Mouse (Mus musculus) embryonic facial prominence, embryonic 14.5 days (tissue): ENCODE data around the gene Ptprn2. TPM values are rescaled to one million over a fixed set of nuclear protein-coding genes. Genes with fewer than 3 reads are reported as not detected.

Experiments
- ATAC-seq: fragments of 200-750 bp; cut with Nextera tagmentation; 2 replicates; pipeline ENCODE4 v1.8.0; 2017; ENCODE audit warnings: low read depth, moderate number of reproducible peaks, moderate TSS enrichment
- DNase-seq: peaks from one replicate; pipeline ENCODE4 v3.0.0-alpha.2; 2015; ENCODE audit warnings: low spot score
- H3K27ac ChIP-seq: fragments of 300-500 bp; sonication (generic); replicated peaks from 2 replicates; pipeline ENCODE4 v1.5.1; 2014; ENCODE audit warnings: low read depth, mild to moderate bottlenecking, low read length, moderate library complexity
- H3K27me3 ChIP-seq: fragments of 300-500 bp; sonication (generic); replicated peaks from 2 replicates; pipeline ENCODE4 v1.6.1; 2014; ENCODE audit warnings: low read length; ENCODE audit not compliant: control insufficient read depth, insufficient read depth
- H3K36me3 ChIP-seq: fragments of 300-500 bp; sonication (generic); 2 replicates; pipeline ENCODE4 v1.6.1; 2014; ENCODE audit warnings: low read length, mixed read lengths; ENCODE audit not compliant: control insufficient read depth, insufficient read depth
- H3K4me1 ChIP-seq: fragments of 300-500 bp; sonication (generic); 2 replicates; pipeline ENCODE4 v1.6.1; 2014; ENCODE audit warnings: antibody characterized with exemption, low read length; ENCODE audit not compliant: control insufficient read depth, insufficient read depth
- H3K4me2 ChIP-seq: fragments of 300-500 bp; sonication (generic); 2 replicates; pipeline ENCODE4 v1.6.1; 2014; ENCODE audit warnings: low read depth, mild to moderate bottlenecking, low read length, moderate library complexity, mixed read lengths
- H3K4me3 ChIP-seq: fragments of 300-500 bp; sonication (generic); 2 replicates; pipeline ENCODE4 v1.5.1; 2014; ENCODE audit warnings: low read depth, mild to moderate bottlenecking, low read length
- H3K9ac ChIP-seq: fragments of 300-500 bp; sonication (generic); 2 replicates; pipeline ENCODE4 v1.6.1; 2014; ENCODE audit warnings: low read depth, mild to moderate bottlenecking, low read length, moderate library complexity, mixed read lengths
- H3K9me3 ChIP-seq: fragments of 300-500 bp; sonication (generic); 2 replicates; pipeline ENCODE4 v1.6.1; 2016; ENCODE audit warnings: low read length; ENCODE audit not compliant: control insufficient read depth
- WGBS: fragments of 180-500 bp; shearing (Covaris S2); extraction: QIAGEN DNeasy Blood & Tissue Kit; methylation state at CpG from one replicate; pipeline ENCODE4 v1.1.7; 2014; 5-methylcytosine and 5-hydroxymethylcytosine counted together
- polyA plus RNA-seq: library from polyadenylated mRNA; unstranded; fragments of >200 nt; fragmentation: Nextera tagmentation; extraction: Ambion mirVana; gene quantifications from 2 replicates; pipeline ENCODE4 v1.2.1, GENCODE M21; 2014

The Ptprn2 gene
- polyA plus RNA-seq, 1 experiment from 2014 or later = 0.65 TPM

- ATAC-seq = no peak
- H3K4me3 ChIP-seq = no peak overlapping the region
- no peaks in the 10 kb centered on the region for H3K9me3 ChIP-seq
- no peak overlapping the region for H3K9ac ChIP-seq
- no peak overlapping the region for H3K4me2 ChIP-seq
- H3K27ac ChIP-seq = no peak overlapping the region
- peaks cover 23% of the 10 kb centered on the region for H3K4me1 ChIP-seq
- no peaks in the 10 kb centered on the region for H3K27me3 ChIP-seq
- DNase-seq = no peak
- WGBS = 27% methylated on average over 3 of the region's 3 CpGs
- no peaks in the 10 kb centered on the region for H3K36me3 ChIP-seq
Observed at GRCm38 (mm10) chr12:117252426-117252779, 766.9 kb downstream of the Ptprn2 start.

GRCm38 (mm10) chr12:117254356-117254755 lies 768.8 kb downstream of the Ptprn2 start:
- no peak for DNase-seq
- WGBS = 76% methylated on average over 9 of the region's 9 CpGs
- H3K4me2 ChIP-seq = no peak overlapping the region
- H3K27me3 ChIP-seq = no peaks in the 10 kb centered on the region
- no peak overlapping the region for H3K4me3 ChIP-seq
- no peaks in the 10 kb centered on the region for H3K36me3 ChIP-seq
- H3K9ac ChIP-seq = no peak overlapping the region
- ATAC-seq = no peak
- H3K4me1 ChIP-seq = peaks cover 23% of the 10 kb centered on the region
- H3K27ac ChIP-seq = no peak overlapping the region
- no peaks in the 10 kb centered on the region for H3K9me3 ChIP-seq

GRCm38 (mm10) chr12:117255325-117255724 lies 769.8 kb downstream of the Ptprn2 start:
- Histone ChIP-seq H3K4me2 (no peak overlapping the region), H3K9me3 (no peaks in the 10 kb centered on the region), H3K27ac (no peak overlapping the region), H3K27me3 (no peaks in the 10 kb centered on the region), H3K36me3 (no peaks in the 10 kb centered on the region), H3K9ac (no peak overlapping the region), H3K4me3 (no peak overlapping the region), H3K4me1 (peaks cover 21% of the 10 kb centered on the region)
- no peak for ATAC-seq
- WGBS = 40% methylated on average over 6 of the region's 6 CpGs
- no peak for DNase-seq

GRCm38 (mm10) chr12:117255776-117256342 lies 770.3 kb downstream of the Ptprn2 start:
- Histone ChIP-seq H3K27ac (no peak overlapping the region), H3K36me3 (no peaks in the 10 kb centered on the region), H3K27me3 (no peaks in the 10 kb centered on the region), H3K4me1 (peaks cover 16% of the 10 kb centered on the region), H3K4me2 (no peak overlapping the region), H3K9me3 (no peaks in the 10 kb centered on the region), H3K4me3 (no peak overlapping the region), H3K9ac (no peak overlapping the region)
- ATAC-seq (no peak), DNase-seq (no peak)
- 83% methylated on average over 2 of the region's 2 CpGs for WGBS

GRCm38 (mm10) chr12:117256849-117257204 lies 771.3 kb downstream of the Ptprn2 start:
- H3K36me3 ChIP-seq = no peaks in the 10 kb centered on the region
- H3K4me2 ChIP-seq = no peak overlapping the region
- WGBS = 73% methylated on average over 5 of the region's 5 CpGs
- H3K9ac ChIP-seq = no peak overlapping the region
- peaks cover 7% of the 10 kb centered on the region for H3K4me1 ChIP-seq
- no peak overlapping the region for H3K4me3 ChIP-seq
- no peak for ATAC-seq
- no peaks in the 10 kb centered on the region for H3K9me3 ChIP-seq
- H3K27ac ChIP-seq = no peak overlapping the region; the same call in 1 of the 2 replicates
- no peak for DNase-seq
- H3K27me3 ChIP-seq = no peaks in the 10 kb centered on the region

- DNase-seq (peak; percentile 59), ATAC-seq (peak; percentile 79; the same call in 1 of the 2 replicates)
- no peak overlapping the region for H3K9ac ChIP-seq
- H3K4me2 ChIP-seq = no peak overlapping the region
- no peaks in the 10 kb centered on the region for H3K36me3 ChIP-seq
- H3K9me3 ChIP-seq = no peaks in the 10 kb centered on the region
- H3K4me3 ChIP-seq = no peak overlapping the region
- peaks cover 1% of the 10 kb centered on the region for H3K4me1 ChIP-seq
- whole genome bisulfite sequencing = 29% methylated on average over 20 of the region's 20 CpGs
- H3K27me3 ChIP-seq = no peaks in the 10 kb centered on the region
- no peak overlapping the region; the same call in 1 of the 2 replicates for H3K27ac ChIP-seq
Observed at GRCm38 (mm10) chr12:117257205-117257920, 771.8 kb downstream of the Ptprn2 start.

- Histone ChIP-seq H3K36me3 (no peaks in the 10 kb centered on the region), H3K9ac (no peak overlapping the region), H3K4me1 (no peaks in the 10 kb centered on the region), H3K4me3 (no peak overlapping the region), H3K4me2 (no peak overlapping the region), H3K9me3 (no peaks in the 10 kb centered on the region), H3K27me3 (no peaks in the 10 kb centered on the region), H3K27ac (no peak overlapping the region)
- DNase-seq = no peak
- 41% methylated on average over 12 of the region's 12 CpGs for WGBS
- ATAC-seq = peak; percentile 34; the same call in 1 of the 2 replicates
Observed at GRCm38 (mm10) chr12:117257921-117258497, 772.5 kb downstream of the Ptprn2 start.

GRCm38 (mm10) chr12:117260391-117261164 lies 775.1 kb downstream of the Ptprn2 start:
- no peak for ATAC-seq
- Histone ChIP-seq H3K9me3 (no peaks in the 10 kb centered on the region), H3K4me3 (no peak overlapping the region), H3K27ac (no peak overlapping the region), H3K27me3 (no peaks in the 10 kb centered on the region), H3K36me3 (no peaks in the 10 kb centered on the region), H3K4me1 (no peaks in the 10 kb centered on the region), H3K9ac (no peak overlapping the region), H3K4me2 (no peak overlapping the region)
- no peak for DNase-seq
- WGBS = 65% methylated on average over 6 of the region's 6 CpGs
